Mouse (Mus musculus) induced T-regulatory cell, adult 2 months (primary cell): ENCODE measurements around the gene Zfp119a.

Source experiments
- DNase-seq: peaks from one replicate; pipeline ENCODE4 v3.0.0-alpha.2; 2012; ENCODE audit warnings: low read depth

Zfp119a gene

DNA sequence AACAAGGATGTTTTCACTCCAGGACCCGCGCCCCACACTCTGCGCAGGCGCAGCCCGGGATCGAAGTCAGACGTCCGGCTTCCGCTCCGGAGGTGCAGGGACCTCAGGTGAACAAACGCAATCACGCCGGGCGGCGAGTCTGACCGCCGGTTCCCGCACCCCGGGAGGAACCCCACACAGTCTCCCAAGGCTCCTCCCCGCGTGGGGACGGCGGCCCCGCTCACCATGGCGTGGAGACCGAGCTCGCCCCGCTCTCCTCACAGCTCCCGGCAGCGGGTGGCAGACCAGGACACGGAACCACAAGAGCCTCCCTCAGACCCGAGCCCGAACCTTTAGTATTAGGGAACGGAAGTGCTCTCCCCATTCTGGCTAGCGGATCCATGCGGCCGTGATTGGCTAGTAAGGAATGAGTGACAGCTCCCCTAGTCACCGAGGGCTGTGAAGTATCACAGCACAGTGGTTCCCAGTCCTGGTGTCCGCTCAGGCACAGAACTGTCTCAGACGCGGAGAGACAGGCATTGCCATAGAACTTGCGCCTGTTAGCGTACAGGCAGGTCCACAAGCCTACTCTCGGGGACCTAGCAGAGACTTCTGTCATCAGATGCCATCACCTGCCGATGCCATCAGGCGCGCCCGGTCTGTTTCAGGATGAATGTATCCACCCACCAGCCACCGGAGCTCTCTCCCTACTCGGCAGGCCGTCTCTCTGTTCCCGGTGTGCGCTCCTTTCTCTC lies at the start of gene Zfp119a:
Gene Zfp119a (minus strand): TSS at position 295 of the 734 bp plus-strand sequence.
- DNase-seq = peak; percentile 90

DNA sequence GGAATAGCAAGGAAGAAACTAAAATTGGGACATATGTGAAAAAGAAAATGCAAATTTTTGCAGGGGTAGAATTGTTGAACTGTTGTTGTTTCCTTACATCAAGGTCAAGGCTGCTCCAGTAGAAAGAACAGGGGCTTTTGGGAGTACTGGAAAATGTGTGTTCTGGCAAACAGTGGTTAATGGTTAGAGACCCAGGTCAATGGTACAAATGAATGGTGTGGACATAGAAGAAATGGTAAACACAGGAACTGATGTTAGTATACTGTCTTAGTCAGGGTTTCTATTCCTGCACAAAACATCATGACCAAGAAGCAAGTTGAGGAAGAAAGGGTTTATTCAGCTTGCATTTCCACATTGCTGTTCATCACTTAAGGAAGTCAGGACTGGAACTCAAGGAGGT lies 27.9 kb upstream of the Zfp119a start:
- DNase-seq = no peak

DNA sequence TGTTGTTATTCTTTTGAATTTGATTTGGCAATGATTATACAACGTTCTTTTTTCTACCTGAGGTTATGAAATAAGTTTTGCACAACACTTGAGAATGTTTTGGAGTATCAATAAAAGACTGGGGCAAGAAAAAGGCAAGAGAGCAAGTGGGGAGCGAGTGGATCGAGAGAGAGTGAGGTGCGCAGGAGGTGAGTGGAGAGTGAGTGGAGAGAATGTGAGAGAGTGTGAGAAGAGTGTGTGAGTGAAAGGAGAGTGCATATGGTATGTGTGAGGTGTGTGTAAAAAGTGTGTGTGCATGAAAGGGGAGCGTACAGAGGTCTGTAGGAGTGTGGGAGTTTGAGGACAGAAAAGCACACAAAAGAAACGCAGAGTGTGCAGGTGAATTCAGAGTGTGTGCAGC lies 25.4 kb upstream of the Zfp119a start:
- DNase-seq = no peak

DNA sequence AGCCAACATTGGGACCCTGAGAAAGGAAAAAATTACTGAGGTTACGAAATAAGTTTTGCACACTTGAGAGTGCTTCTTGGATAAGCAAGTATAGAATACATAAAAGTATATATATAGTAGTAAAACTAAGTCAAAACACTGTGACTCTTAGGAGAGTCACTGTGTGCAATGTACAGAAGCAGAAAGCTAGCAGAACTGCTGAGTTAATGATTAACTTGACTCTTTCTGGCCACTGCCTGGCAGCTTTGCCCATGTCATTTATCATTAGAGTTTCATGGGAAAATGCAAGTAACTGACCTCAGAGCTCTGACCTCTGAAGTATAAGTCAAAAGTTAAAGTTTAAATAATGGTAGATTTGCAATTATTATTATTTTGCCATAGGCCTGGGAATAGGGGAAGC lies 25.0 kb upstream of the Zfp119a start:
- DNase-seq = no peak

DNA sequence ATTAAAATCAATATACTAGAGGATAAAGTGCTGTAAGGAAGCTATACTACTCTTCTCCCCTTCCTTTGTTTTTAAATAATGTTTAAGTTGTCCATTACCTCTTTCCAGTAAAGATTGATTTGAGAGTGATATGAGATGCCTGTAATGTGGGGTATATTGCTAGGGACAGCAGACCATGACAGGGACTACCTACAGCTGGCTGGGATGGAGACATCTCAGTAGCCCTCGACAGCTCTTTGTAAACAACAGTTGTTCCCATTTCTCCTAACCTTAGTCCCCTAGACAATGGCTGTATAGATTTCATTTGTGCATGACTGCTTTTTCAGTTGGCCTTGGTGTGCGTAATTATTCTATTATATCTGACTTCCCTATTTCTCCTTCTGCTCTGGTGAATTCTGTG lies 24.4 kb upstream of the Zfp119a start:
- no peak for DNase-seq

DNA sequence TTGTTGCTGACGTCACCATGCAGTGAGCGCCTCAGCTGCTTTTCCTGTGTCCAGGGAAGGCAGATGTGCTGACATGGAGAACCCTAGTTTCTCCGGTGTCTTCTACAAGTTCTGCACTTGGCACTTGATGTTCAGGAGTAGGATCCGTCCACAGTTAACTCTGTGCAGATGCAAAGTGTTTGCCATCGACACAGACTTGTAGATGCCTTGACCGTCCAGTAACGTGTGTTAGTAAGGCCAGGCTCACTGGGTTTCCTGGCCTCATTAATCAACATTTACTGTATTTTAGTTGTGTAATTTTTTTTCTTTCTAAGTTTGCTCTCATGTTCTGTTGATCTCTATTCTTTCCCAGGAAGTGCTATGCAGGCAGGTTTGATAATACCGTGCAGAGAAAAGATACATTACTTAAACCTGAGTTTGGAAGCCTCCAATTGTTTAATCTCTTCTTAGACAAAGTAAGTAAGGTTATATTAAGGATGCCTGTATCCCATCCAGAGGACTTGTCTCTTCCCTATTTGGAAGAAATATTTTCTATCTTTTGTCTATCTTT lies 13.8 kb upstream of the Zfp119a start:
- DNase-seq = peak; percentile 65

DNA sequence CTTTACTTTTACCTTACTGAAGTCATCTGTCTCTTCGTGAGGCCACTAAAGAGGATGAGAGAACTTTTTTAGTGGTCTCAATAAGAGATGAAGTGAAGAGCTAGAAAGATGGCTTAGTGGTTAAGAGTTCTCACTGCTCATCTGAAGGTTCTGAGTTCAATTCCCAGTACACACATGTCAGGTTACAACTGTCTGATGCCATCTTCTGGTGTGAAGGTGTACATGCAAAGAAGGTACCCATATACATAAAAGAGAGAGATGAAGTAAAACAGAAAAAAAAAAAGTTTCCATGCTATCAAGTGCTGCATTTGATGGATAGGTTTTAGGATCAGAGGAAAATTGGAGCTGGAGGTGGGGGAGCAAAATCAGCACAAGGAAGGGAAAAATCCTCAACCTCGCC lies 6.2 kb upstream of the Zfp119a start:
- DNase-seq = peak; percentile 41

DNA sequence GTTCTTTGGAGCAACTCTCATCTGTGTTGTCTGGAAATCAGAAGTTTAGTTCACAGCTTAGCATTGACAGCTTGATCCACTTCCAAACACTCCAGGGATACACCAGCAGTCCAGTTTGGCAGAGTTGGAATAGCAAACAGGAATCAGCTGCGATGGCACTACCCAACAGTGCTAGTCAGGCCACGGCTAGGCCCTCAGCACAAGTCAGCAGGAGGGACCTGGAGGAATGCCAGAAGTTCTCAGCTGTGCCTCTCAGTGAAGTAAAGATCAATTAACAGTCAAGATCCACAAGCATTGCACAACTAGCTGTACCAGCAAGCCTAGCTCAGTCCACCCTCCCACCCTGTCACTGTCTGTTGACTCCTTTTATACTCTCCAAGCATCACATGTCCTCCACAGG lies 4.9 kb upstream of the Zfp119a start:
- DNase-seq = no peak

DNA sequence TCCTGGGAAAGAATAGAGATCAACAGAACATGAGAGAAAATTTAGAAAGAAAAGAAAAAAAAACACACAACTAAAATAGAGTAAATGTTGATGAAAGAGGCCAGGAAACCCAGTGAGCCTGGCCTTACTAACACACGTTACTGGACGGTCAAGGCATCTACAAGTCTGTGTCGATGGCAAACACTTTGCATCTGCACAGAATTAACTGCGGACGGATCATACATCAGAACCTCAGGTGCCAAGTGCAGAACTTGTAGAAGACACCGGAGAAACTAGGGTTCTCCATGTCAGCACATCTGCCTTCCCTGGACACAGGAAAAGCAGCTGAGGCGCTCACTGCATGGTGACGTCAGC lies 471 bp downstream of the Zfp119a start:
- DNase-seq = peak; percentile 68

DNA sequence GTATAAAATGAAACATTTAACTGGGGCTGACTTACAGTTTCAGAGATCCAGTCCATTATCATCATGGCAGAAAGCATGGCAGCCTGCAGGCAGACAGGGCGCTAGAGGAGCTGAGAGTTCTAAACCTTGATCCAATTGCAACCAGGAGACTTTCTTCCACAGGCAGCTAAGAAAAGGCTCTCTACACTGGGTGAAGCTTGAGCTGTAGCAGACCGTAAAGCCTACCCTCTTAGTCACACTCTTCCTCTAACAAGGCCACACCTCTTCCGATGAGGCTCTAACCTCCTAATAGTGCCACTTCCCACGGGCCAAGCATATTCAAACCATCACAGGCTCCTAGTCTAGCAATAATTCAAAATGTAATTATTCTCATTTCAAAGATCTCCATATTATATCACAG lies 1.5 kb downstream of the Zfp119a start:
- no peak for DNase-seq

DNA sequence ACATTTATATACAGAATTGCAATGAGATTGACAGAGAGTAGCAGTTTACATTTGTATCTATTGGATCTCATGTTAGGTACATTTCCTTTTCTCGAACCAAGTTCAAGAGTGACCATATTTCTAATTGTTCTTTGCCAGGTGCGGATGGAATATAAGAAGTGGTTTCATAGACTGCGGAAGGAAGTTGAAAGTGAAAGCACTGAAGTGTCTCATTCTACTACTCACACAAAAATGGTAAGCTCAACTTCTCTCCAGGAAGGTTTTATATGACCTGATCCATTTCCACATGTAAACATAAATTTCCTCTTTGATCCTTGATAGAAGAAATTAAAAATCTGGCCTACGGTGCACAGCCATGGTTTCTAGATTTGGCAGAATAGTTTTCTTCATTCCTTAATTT lies 35.7 kb downstream of the Zfp119a start:
- peak; percentile 20 for DNase-seq

DNA sequence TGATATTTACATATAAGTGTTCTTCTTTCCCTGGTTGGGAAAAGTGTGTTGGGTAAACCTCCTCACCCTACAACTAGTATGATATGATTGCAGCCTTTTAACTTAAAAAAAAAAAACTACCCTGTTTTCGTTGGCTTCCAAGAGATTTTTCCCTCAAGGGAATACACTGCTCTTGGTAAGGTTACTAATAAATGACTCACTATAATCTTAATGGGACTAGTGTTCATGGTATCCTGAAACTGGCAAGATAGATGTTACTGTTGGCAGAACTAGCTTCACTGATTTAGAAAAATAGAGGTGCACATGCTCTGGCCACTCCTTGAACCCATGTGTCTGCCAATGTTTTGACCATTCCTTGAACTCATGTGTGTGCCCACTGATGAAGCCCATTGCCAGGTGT lies 57.2 kb downstream of the Zfp119a start:
- no peak for DNase-seq

DNA sequence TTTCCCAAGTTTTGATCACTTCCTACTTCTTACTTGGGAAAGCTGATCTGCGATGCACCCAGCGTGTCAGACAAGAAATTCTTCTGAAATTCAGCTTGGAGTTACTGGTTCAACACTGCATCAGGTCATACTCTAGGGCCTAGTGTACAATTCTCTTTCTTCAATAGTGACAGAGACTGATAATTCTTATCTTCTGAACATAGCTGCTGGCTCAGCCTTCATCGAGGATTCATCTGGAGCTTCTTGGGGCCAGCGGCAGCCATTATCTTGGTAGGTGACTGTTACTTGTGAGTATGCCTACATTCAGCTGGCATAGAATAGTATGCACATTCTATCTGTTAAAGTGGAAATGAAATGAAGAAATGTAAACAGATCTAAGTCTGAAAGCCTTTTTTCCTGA lies 61.9 kb downstream of the Zfp119a start:
- no peak for DNase-seq
